Mouse (Mus musculus) kidney, adult 2 months (tissue): ENCODE results near the gene Spem2.

Source experiments
- CTCF ChIP-seq: fragments of 200-500 bp; conservative IDR thresholded peaks from 2 replicates; pipeline ENCODE4 v1.5.1; 2011; ENCODE audit warnings: low read depth, mild to moderate bottlenecking, control low read depth, low read length, moderate library complexity, mixed read lengths; ENCODE audit not compliant: insufficient read depth, insufficient read length
- POLR2A ChIP-seq: fragments of 200-500 bp; IDR thresholded peaks from one replicate; pipeline ENCODE4 v1.6.1; 2011; ENCODE audit warnings: low read depth, low read length, control low read depth

- TF ChIP-seq POLR2A: no peak
- 0 out of 2 replicates have a peak, but pooled peaks have one; percentile 10 for TF ChIP-seq CTCF
Observed at GRCm38 (mm10) chr11:69810280-69810679, 8.0 kb downstream of the Spem2 start.
